Mouse (Mus musculus): Measurements from ENCODE around the gene Mthfr.

The Mthfr gene

DNA sequence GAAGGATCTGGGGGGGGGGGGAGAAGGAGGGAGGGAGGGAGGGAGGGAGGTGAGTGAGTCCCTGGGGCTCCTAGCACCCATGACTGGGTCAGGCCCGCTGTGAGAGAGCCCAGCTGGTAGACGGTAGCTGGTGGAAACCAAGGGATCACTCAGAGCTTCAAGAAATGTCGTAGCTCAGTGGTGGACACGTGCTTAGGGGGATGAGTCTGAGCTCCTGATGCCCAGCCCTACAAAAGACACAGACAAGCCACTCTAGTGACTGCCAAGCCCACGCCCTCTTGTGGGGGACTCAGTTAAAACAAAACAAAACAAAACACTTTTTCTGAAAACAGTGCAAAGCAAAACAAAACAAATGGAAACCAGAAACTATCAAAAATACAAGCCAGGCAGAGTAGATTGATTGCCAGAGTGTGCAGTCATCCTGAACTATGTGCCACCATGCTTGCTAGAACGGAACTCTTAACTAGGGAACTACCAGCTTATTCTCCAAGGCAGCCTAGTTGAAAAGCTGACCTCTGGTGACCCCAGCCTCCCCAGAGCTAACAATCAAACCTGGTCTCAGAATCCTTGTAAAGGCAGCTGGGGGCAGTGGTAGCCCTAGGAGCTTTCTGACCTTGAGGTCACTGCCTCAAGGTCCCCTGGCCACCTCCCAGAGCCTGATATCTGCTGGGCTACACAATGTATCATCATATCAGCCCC lies 27.0 kb downstream of the Mthfr start:
- peak; percentile 62 for DNase-seq (ENCODE audit: low spot score)

GRCm38 (mm10) chr4:148066401-148066744 lies 27.5 kb downstream of the Mthfr start:
- peak; percentile 74 for DNase-seq (ENCODE audit: low spot score)

DNA sequence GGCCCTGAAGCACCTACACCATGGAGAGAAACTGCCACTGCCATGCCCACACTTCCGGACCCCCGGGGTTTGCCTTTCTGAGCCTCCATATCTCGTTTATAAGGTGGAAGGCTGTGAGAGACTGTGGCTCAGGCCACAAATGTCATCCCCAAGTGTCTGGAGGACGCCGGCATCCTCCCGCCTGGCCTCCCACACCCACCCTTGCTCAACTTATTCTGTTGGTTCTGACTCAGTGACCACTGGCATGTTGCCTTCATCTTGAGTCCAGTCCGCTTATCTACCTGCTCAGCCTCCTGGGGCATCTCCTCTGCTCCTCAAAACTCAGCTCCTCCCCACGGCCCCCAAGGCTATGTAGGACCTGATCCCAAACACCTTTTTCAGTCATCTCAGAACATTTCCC lies 28.5 kb downstream of the Mthfr start:
- DNase-seq (ENCODE audit: low spot score) = no peak

- no peak for DNase-seq (ENCODE audit: low spot score)
Observed at GRCm38 (mm10) chr4:148069602-148070218, 30.8 kb downstream of the Mthfr start.

DNA sequence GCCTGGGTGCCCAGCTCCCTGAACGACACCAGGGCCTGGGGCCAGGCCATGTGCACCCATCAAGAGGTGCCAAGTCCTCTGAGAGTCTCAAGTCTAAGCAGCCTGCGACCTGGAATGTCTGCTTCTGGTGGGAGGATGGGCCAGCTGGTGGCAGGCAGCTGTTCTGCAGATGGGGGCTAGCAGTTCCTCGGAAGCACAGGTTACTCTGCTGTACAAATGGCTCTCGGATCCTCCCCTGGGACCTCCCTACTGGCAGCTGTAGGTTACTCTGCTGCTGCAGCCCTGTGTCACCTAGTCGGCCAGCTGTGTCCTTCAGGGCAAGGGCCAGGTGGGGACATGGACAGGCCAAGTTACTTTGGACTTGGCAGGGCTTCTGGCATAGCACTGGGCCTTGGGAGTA lies 32.6 kb downstream of the Mthfr start:
- no peak for DNase-seq (ENCODE audit: low spot score)

DNA sequence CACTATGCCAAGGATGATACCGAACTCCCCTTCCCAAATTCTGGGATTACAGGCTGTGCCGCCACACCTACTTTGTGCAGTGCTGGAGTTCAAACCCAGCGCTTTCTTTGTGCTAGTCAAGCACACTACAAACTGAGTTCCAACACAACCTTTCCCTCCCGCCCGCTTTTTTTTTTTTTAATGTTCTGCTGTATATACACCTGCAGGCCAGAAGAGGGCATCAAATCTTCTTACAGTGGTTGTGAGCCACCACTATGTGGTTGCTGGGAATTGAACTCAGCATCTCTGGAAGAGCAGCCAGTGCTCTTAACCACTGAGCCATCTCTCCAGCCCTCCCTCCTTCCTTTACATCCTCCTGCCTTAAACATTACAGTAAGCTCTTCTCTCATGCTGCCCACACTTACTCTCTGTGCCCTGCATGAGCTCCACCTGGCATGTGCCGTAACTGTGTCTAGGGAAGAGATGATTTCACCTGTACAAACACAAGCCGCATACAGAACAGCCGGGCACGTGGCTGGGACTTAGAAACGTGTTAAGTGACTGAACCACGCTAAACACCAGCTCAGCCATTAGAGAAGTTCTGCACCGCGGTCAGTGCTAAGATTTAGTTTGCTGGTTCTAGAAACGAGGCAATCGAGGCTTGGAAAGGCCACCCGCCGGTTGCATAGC lies 35.8 kb downstream of the Mthfr start:
- DNase-seq (ENCODE audit: low spot score) = no peak

DNA sequence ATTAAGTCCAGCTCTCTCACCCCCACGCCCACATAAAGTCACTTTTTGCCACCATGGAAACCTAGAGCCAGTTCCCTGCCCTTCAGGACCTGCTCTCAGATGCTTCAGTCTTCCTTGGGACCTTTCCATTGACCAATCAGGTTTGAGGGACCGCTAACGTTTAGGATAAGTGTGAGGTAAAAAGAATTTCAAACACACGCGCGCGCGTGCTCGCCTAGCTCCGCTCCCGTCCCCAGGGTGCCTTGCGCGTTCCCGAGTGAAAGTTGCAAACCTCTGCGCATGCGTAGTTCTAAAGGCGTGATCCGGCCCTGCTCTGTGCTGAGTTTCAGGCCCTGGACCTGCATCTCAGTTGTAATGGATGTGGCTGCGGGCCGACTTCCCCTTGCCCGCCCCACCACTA lies 36.4 kb downstream of the Mthfr start:
- DNase-seq (ENCODE audit: low spot score) = peak; percentile 84

DNA sequence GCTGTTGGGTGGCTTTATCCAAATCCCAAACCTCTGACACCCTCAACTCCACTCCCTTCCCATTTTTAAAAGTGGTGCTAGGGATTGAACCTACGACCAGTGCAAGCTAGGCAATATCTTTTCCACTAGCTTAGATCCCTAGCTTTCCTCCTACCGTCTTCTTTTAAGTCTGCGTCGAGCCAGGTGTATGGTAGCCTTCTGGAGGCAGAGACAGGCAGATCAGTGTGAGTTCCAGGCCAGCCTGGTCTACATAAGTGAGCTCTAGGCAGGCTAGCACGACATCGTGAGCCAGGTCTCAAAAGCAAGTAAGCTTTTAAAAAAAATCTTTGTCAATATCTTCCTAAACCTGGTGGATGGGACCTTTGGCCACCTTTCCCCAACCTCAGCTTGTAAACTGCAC lies 37.0 kb downstream of the Mthfr start:
- DNase-seq (ENCODE audit: low spot score) = no peak

- no peak for DNase-seq (ENCODE audit: low spot score)
Observed at GRCm38 (mm10) chr4:148079212-148079611, 40.3 kb downstream of the Mthfr start.

- DNase-seq (ENCODE audit: low spot score) = no peak
Observed at GRCm38 (mm10) chr4:148079944-148080596, 41.2 kb downstream of the Mthfr start.

- DNase-seq (ENCODE audit: low spot score) = no peak
Observed at GRCm38 (mm10) chr4:148080597-148080973, 41.7 kb downstream of the Mthfr start.

- no peak for DNase-seq (ENCODE audit: low spot score)
Observed at GRCm38 (mm10) chr4:148081201-148081600, 42.3 kb downstream of the Mthfr start.

GRCm38 (mm10) chr4:148082257-148083044 lies 43.6 kb downstream of the Mthfr start:
- DNase-seq (ENCODE audit: low spot score) = peak; percentile 83

GRCm38 (mm10) chr4:148083176-148083899 lies 44.5 kb downstream of the Mthfr start:
- DNase-seq (ENCODE audit: low spot score) = peak; percentile 49

DNA sequence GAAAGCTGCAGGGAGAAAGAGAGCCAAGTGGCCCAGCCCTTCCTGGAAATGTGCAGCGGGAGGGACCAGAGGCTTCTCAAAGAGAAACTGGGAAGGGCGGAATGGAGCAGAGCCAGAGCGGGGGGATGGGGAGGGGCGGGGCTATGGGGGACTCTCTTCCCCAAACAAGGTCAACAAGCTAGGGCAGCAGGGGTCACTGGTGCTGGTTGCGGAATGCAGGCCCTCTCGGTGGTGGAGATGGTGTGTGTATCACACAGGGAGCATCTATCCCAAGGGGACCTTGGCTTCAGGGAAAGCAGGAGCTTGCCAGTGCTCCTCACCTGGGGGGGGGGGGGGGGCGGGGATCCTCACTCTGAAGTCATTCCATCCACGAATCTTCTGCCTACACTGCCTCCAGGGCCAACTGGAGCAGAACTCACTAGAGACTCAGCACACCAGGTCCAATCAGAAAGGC lies 45.4 kb downstream of the Mthfr start:
- peak; percentile 60 for DNase-seq (ENCODE audit: low spot score)

DNA sequence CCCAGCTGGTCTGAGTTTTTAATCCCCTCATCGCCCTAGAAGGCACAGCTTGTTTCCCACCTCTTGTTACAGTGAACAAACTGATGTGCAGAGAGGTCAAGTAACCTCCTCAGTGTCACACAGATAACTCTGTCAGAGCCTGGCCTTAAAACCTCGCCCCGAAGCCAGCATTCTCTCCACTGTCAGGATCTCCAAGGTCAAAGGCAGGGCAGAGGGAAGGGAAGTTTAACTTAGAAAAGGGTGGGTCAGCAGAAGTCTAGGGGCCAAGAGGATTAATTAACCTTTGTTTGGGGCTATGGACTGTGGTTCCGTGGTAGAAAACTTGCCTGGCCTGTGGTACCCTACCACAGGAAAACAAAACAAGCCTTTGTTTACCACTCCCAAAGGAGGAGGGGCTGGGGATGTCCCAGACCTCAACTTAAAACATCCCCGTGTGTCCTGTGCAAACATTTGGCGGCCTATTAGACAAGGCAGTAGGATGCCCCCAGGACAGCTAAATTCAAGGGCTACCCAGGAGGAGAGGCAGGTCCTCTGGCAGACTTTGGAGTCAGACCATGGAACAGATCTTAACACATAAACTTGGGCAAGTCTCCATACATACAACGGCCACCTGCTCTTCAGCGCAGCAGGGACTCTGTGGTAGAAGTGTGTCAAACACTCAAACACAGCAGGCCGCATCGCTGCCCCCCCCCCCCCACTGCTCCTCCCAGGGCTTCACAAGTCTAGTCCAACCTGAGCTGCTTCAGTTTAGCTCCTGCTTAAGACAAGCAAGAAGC lies 46.4 kb downstream of the Mthfr start:
- DNase-seq (ENCODE audit: low spot score) = peak; percentile 42

DNA sequence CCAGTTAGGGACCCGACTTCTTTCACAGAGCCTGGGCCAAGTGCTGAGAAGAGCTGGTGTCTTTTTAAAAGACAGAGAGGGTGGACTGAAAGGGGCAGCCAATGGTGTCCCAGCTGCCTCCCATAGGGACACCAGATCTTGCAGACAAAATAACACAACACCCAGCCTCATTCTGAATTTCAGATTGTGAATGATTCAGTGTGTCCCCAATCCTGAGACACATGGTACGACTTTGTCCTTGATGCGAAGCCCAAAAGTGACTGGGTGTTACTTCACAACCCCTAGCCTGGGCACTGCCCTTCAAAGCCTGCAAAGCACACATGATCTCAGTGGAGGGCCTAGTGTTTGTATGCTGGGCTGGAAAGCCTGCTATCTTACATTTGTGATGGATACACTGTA lies 47.0 kb downstream of the Mthfr start:
- DNase-seq (ENCODE audit: low spot score) = no peak

DNA sequence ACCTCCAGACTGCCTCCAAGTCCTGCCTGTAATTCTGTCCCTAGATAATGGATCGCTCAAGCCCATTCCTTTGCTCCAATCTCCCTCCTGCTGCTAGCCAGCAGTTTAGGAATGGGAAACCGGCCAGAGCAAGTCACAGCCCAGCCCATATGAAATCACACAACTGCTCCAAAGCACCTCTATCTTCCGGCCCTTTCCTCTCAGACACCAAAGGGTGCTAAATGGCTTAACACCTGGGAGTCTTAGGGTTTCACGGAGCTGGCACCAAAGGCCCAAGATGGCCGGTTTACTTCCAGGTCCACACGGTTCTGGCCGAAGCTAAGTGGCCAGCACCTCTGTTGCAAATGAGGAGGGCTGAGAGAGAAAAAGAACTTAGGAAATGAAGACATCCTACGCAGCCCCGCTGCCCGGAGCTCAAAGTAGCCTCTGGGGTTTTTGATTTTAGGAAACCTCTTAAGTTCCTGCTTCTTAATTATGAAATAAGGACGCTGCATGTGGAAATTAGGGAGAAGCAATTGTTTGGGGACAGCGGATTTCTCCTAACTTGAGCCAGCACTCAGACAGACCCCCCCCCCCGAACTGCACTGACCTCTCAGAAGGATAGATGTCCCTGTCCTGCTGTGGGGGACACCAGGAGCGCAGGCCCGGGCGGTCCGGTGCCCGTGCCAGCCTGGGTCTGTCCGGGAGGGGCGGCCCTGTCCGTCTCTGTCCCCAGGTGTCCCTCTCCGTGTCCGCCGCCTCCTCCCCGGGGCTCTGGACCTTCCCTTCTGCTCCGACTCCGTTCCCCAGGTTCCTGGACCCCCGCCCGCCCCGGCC lies 48.4 kb downstream of the Mthfr start:
- DNase-seq (ENCODE audit: low spot score) = peak; percentile 64

GRCm38 (mm10) chr4:148087907-148088527 lies 49.1 kb downstream of the Mthfr start, which contains the start of gene Agtrap:
Agtrap (minus strand) TSS chr4:148088031.
- DNase-seq (ENCODE audit: low spot score) = peak; percentile 97

All from testis, postnatal 10 days (tissue).